Mouse (Mus musculus) embryonic facial prominence, embryonic 14.5 days (tissue): ENCODE results near the gene Adar. TPM values are rescaled to one million over a fixed set of nuclear protein-coding genes. Genes with fewer than 3 reads are reported as not detected.
A peak's percentile ranks its signal among the peaks of the same experiment; 100 is the strongest.

Experiments used
- ATAC-seq: fragments of 200-750 bp; cut with Nextera tagmentation; 2 replicates; pipeline ENCODE4 v1.8.0; 2017; ENCODE audit warnings: low read depth, moderate number of reproducible peaks, moderate TSS enrichment
- DNase-seq: peaks from one replicate; pipeline ENCODE4 v3.0.0-alpha.2; 2015; ENCODE audit warnings: low spot score
- H3K27ac ChIP-seq: fragments of 300-500 bp; sonication (generic); replicated peaks from 2 replicates; pipeline ENCODE4 v1.5.1; 2014; ENCODE audit warnings: low read depth, mild to moderate bottlenecking, low read length, moderate library complexity
- H3K27me3 ChIP-seq: fragments of 300-500 bp; sonication (generic); replicated peaks from 2 replicates; pipeline ENCODE4 v1.6.1; 2014; ENCODE audit warnings: low read length; ENCODE audit not compliant: control insufficient read depth, insufficient read depth
- H3K36me3 ChIP-seq: fragments of 300-500 bp; sonication (generic); 2 replicates; pipeline ENCODE4 v1.6.1; 2014; ENCODE audit warnings: low read length, mixed read lengths; ENCODE audit not compliant: control insufficient read depth, insufficient read depth
- H3K4me1 ChIP-seq: fragments of 300-500 bp; sonication (generic); 2 replicates; pipeline ENCODE4 v1.6.1; 2014; ENCODE audit warnings: antibody characterized with exemption, low read length; ENCODE audit not compliant: control insufficient read depth, insufficient read depth
- H3K4me2 ChIP-seq: fragments of 300-500 bp; sonication (generic); 2 replicates; pipeline ENCODE4 v1.6.1; 2014; ENCODE audit warnings: low read depth, mild to moderate bottlenecking, low read length, moderate library complexity, mixed read lengths
- H3K4me3 ChIP-seq: fragments of 300-500 bp; sonication (generic); 2 replicates; pipeline ENCODE4 v1.5.1; 2014; ENCODE audit warnings: low read depth, mild to moderate bottlenecking, low read length
- H3K9ac ChIP-seq: fragments of 300-500 bp; sonication (generic); 2 replicates; pipeline ENCODE4 v1.6.1; 2014; ENCODE audit warnings: low read depth, mild to moderate bottlenecking, low read length, moderate library complexity, mixed read lengths
- H3K9me3 ChIP-seq: fragments of 300-500 bp; sonication (generic); 2 replicates; pipeline ENCODE4 v1.6.1; 2016; ENCODE audit warnings: low read length; ENCODE audit not compliant: control insufficient read depth
- WGBS: fragments of 180-500 bp; shearing (Covaris S2); extraction: QIAGEN DNeasy Blood & Tissue Kit; methylation state at CpG from one replicate; pipeline ENCODE4 v1.1.7; 2014; 5-methylcytosine and 5-hydroxymethylcytosine counted together
- polyA plus RNA-seq: library from polyadenylated mRNA; unstranded; fragments of >200 nt; fragmentation: Nextera tagmentation; extraction: Ambion mirVana; gene quantifications from 2 replicates; pipeline ENCODE4 v1.2.1, GENCODE M21; 2014

The Adar gene
- 10.6 and 11.5 TPM in 2 replicates for polyA plus RNA-seq

DNA sequence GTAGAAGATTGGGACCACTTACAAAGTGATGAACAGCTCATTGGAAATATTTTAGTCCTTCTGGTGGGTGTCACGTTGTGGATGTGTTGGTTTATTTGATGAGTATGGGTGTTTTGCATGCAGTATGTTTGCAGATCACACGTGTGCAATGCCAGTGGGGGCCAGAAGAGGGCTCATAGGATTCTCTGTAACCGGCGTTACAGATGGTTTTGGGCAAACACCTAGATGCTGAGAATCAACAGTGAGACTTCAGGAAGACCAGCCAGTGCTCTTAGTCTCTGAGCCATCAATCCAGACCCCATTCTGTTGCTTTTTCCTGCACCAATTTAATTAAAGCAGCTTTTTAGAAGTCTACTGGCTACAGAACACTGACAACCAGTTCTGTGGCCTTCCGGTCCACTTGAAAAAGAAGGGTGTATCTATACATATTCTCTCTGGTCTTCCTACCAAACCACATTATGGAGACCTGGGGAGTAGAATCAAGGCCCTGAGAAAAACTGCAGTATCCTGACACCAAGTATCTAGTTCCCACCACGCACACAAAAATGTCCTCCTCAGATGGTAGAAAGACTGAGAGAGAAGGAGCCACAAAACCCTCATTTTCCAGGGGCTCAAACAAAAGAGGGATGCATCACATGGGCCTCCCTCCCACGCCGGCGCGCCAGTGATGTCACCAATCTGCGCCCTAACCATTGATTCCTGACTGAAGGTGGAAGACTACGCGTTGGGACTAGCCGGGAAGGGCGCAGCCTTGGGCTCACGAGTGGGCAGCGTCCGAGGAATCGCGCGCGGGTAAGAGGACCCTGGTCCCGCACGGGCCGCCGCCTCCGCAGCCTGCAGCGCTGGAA, at the start of gene Adar:
Adar (plus strand) TSS at position 664 of the 848 bp plus-strand sequence.
- 6% methylated on average over 27 of the region's 28 CpGs for WGBS
- ATAC-seq (peak; percentile 89), DNase-seq (peak; percentile 88)
- peak within 1 kb of the TSS; percentile 93 for H3K9ac ChIP-seq
- no peaks in the 10 kb centered on the region for H3K36me3 ChIP-seq
- H3K27me3 ChIP-seq = no peaks in the 10 kb centered on the region
- H3K27ac ChIP-seq = peak within 1 kb of the TSS; percentile 77
- peaks cover 6% of the 10 kb centered on the region for H3K4me1 ChIP-seq
- H3K4me2 ChIP-seq = peak within 1 kb of the TSS; percentile 89
- peak within 1 kb of the TSS; percentile 88 for H3K4me3 ChIP-seq
- H3K9me3 ChIP-seq = no peaks in the 10 kb centered on the region

- H3K27ac ChIP-seq = no peak overlapping the region
- H3K9me3 ChIP-seq = no peaks in the 10 kb centered on the region
- no peak overlapping the region for H3K4me3 ChIP-seq
- H3K9ac ChIP-seq = no peak overlapping the region
- H3K27me3 ChIP-seq = no peaks in the 10 kb centered on the region
- no peaks in the 10 kb centered on the region for H3K36me3 ChIP-seq
- no peak for ATAC-seq
- peaks cover 16% of the 10 kb centered on the region for H3K4me1 ChIP-seq
- 39% methylated on average over 11 of the region's 11 CpGs for WGBS
- H3K4me2 ChIP-seq = no peak overlapping the region
- no peak for DNase-seq
These were observed 47.7 kb upstream of the Adar start for GRCm38 (mm10) chr3:89667131-89667530.

GRCm38 (mm10) chr3:89671334-89671733, 43.5 kb upstream of the Adar start:
- no peak overlapping the region for H3K4me2 ChIP-seq
- H3K4me3 ChIP-seq = no peak overlapping the region
- no peaks in the 10 kb centered on the region for H3K36me3 ChIP-seq
- no peaks in the 10 kb centered on the region for H3K9me3 ChIP-seq
- H3K4me1 ChIP-seq = peaks cover 7% of the 10 kb centered on the region
- ATAC-seq (no peak), DNase-seq (no peak)
- no peaks in the 10 kb centered on the region for H3K27me3 ChIP-seq
- no peak overlapping the region for H3K9ac ChIP-seq
- no peak overlapping the region for H3K27ac ChIP-seq
- WGBS = 48% methylated on average over 6 of the region's 6 CpGs

GRCm38 (mm10) chr3:89672573-89673317, 42.1 kb upstream of the Adar start:
- DNase-seq (no peak), ATAC-seq (no peak)
- no peak overlapping the region for H3K27ac ChIP-seq
- no peak overlapping the region for H3K4me2 ChIP-seq
- H3K9ac ChIP-seq = no peak overlapping the region
- 75% methylated on average over 12 of the region's 12 CpGs for WGBS
- no peaks in the 10 kb centered on the region for H3K27me3 ChIP-seq
- H3K36me3 ChIP-seq = no peaks in the 10 kb centered on the region
- no peaks in the 10 kb centered on the region for H3K9me3 ChIP-seq
- no peak overlapping the region for H3K4me3 ChIP-seq
- H3K4me1 ChIP-seq = no peaks in the 10 kb centered on the region

- no peak for ATAC-seq
These were observed 37.2 kb upstream of the Adar start for GRCm38 (mm10) chr3:89677617-89678016.

GRCm38 (mm10) chr3:89686031-89686430, 28.8 kb upstream of the Adar start:
- no peaks in the 10 kb centered on the region for H3K4me1 ChIP-seq
- no peak overlapping the region for H3K4me3 ChIP-seq
- H3K36me3 ChIP-seq = no peaks in the 10 kb centered on the region
- no peak for DNase-seq
- no peak for ATAC-seq
- H3K9me3 ChIP-seq = no peaks in the 10 kb centered on the region
- no peak overlapping the region for H3K4me2 ChIP-seq
- WGBS = 55% methylated on average over 5 of the region's 5 CpGs
- 0 out of 2 replicates have a peak, but pooled peaks cover 4% of the 10 kb centered on the region for H3K27me3 ChIP-seq
- no peak overlapping the region for H3K27ac ChIP-seq
- no peak overlapping the region for H3K9ac ChIP-seq

More at GRCm38 (mm10) chr3:89677617-89678016, 37.2 kb upstream of the Adar start:
- no peaks in the 10 kb centered on the region for H3K36me3 ChIP-seq
- no peak overlapping the region for H3K4me2 ChIP-seq
- 74% methylated on average over 5 of the region's 5 CpGs for WGBS
- H3K9me3 ChIP-seq = no peaks in the 10 kb centered on the region
- H3K9ac ChIP-seq = no peak overlapping the region
- H3K4me3 ChIP-seq = no peak overlapping the region
- no peaks in the 10 kb centered on the region for H3K4me1 ChIP-seq
- H3K27me3 ChIP-seq = no peaks in the 10 kb centered on the region
- DNase-seq = no peak
- no peak overlapping the region for H3K27ac ChIP-seq

GRCm38 (mm10) chr3:89688694-89689581, 25.9 kb upstream of the Adar start:
- Histone ChIP-seq H3K4me3 (peak overlapping the region; percentile 41), H3K27me3 (no peaks in the 10 kb centered on the region), H3K9ac (peak overlapping the region; percentile 64), H3K9me3 (peaks cover 7% of the 10 kb centered on the region; the same call in 1 of the 2 replicates), H3K4me1 (no peaks in the 10 kb centered on the region), H3K27ac (no peak overlapping the region), H3K36me3 (no peaks in the 10 kb centered on the region), H3K4me2 (peak overlapping the region; percentile 62)
- DNase-seq (peak; percentile 87), ATAC-seq (peak; percentile 92)
- 4% methylated on average over 25 of the region's 25 CpGs for WGBS

GRCm38 (mm10) chr3:89691776-89692175, 23.0 kb upstream of the Adar start:
- Histone ChIP-seq H3K9ac (no peak overlapping the region), H3K27me3 (no peaks in the 10 kb centered on the region), H3K27ac (no peak overlapping the region), H3K4me3 (no peak overlapping the region), H3K4me2 (no peak overlapping the region), H3K9me3 (peaks cover 7% of the 10 kb centered on the region; the same call in 1 of the 2 replicates), H3K4me1 (no peaks in the 10 kb centered on the region), H3K36me3 (no peaks in the 10 kb centered on the region)
- ATAC-seq (no peak), DNase-seq (no peak)
- 58% methylated on average over 9 of the region's 9 CpGs for WGBS
